Mouse (Mus musculus): Measurements from ENCODE around the gene Brms1.
A peak's percentile ranks its signal among the peaks of the same experiment; 100 is the strongest.

The Brms1 gene

GRCm38 (mm10) chr19:5092083-5092482 is 50.9 kb downstream of the Brms1 start:
- DNase-seq (ENCODE audit: low spot score), result no peak

- DNase-seq (ENCODE audit: low spot score), result no peak
Measured at GRCm38 (mm10) chr19:5093481-5094242, 52.5 kb downstream of the Brms1 start.

- DNase-seq (ENCODE audit: low spot score), result peak; percentile 78
Measured at GRCm38 (mm10) chr19:5094243-5094632, 53.1 kb downstream of the Brms1 start.

- DNase-seq (ENCODE audit: low spot score), result no peak
Measured at GRCm38 (mm10) chr19:5094746-5095417, 53.7 kb downstream of the Brms1 start.

- DNase-seq (ENCODE audit: low spot score), result no peak
Measured at GRCm38 (mm10) chr19:5095887-5096474, 54.8 kb downstream of the Brms1 start.

GRCm38 (mm10) chr19:5097521-5098362 is 56.6 kb downstream of the Brms1 start:
- DNase-seq (ENCODE audit: low spot score), result no peak

GRCm38 (mm10) chr19:5098363-5099143 is 57.4 kb downstream of the Brms1 start, which contains the start of gene Cnih2:
TSS of gene Cnih2 (minus strand) at chr19:5098521.
- DNase-seq (ENCODE audit: low spot score), result no peak

Measured in spleen, adult 12 weeks (tissue).